Mouse (Mus musculus): Measurements from ENCODE around the gene Lat2.

DNA sequence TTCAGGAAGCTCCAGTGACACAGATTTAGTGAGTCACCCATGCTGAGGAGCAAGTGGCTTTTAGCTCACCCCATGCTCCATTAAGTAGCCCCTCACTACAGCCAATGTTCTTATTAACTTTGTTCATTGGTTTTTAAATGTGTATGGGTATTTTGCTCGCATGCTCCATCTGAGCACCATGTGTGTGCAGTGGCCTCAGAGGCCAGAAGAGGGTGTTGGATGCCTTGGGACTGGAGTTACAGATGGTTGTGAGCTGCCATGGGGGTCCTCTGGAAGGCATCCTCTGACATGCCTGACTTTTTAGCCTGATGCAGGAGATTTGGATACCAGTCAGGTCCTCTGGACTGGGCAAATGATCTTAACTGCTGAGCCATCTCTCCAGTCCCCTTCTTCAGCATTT, 29.3 kb upstream of the Lat2 start:
- TF ChIP-seq POLR2A (IDR thresholded peaks at IDR 0.05; ENCODE audit: insufficient read depth, low read depth, low read length), result no peak
- no peak for TF ChIP-seq CTCF (IDR thresholded peaks at IDR 0.05; ENCODE audit: insufficient read depth, low read depth, low read length)
